Mouse (Mus musculus) brain, embryonic 14.5 days (tissue): ENCODE results near the gene Cd52.

Source experiments
- CTCF ChIP-seq: fragments of 200-500 bp; IDR thresholded peaks from 2 replicates; pipeline ENCODE4 v1.5.1; 2012; ENCODE audit warnings: inconsistent platforms, mild to moderate bottlenecking, moderate library complexity, borderline replicate concordance; ENCODE audit not compliant: insufficient read depth, insufficient read length; ENCODE audit errors: extremely low read depth
- POLR2A ChIP-seq: fragments of 200-500 bp; IDR thresholded peaks from 2 replicates; pipeline ENCODE4 v1.6.1; 2012; ENCODE audit warnings: mild to moderate bottlenecking, inconsistent platforms, borderline replicate concordance; ENCODE audit not compliant: poor library complexity, insufficient read depth, insufficient read length, severe bottlenecking; ENCODE audit errors: extremely low read depth

DNA sequence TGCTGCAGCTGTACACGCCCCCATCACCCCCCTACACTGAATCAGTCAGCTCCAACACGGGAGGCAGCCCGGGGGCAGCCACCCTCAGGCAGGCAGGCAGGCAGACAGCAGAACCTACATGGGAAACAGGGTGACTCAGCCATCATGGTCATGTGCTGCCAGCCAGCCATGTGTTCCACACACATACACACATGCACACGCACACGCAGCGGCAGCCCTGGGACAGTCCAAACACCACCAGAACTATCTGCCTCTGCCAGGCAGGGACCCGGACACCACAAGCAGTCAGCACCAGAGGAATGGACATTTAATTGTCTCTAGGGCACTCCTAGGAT lies 32.2 kb upstream of the Cd52 start:
- no peak for TF ChIP-seq POLR2A
- no peak for TF ChIP-seq CTCF
